Mouse (Mus musculus): ENCODE data around the gene Prkg1. TPM values are rescaled to one million over a fixed set of nuclear protein-coding genes. Genes with fewer than 3 reads are reported as not detected.

Prkg1 gene
- polyA plus RNA-seq, 1 experiment from 2014 or later = 8.4 TPM

DNA sequence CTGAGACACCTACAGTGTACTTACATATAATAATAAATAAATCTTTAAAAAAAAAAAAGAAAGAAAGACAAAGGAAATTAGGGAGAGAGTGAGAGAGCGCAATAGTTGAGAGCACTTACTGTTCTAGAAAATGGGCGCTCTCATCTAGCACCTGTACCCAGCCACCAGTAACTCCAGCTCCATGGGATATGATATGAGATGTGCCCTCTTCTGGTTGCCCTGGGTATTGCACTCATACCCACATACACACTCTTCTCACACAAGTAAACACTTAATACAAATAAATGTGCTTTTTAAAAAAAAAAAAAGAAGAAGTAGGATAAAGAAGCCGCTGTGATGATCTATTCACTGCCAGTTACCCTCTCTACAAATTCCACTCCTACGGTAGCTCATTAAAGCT, 718.2 kb downstream of the Prkg1 start:
- no peaks in the 10 kb centered on the region for H3K36me3 ChIP-seq
- 96% methylated on average over 4 of the region's 4 CpGs for WGBS
- no peak overlapping the region for H3K9ac ChIP-seq
- no peak overlapping the region for H3K27ac ChIP-seq
- no peaks in the 10 kb centered on the region for H3K9me3 ChIP-seq
- H3K4me2 ChIP-seq (replicated peaks) = no peak overlapping the region
- H3K4me3 ChIP-seq = no peak overlapping the region
- H3K4me1 ChIP-seq = no peaks in the 10 kb centered on the region; the same call in 1 of the 2 replicates
- no peak for ATAC-seq (ENCODE audit: low FRiP score, low read depth)
- H3K27me3 ChIP-seq = no peaks in the 10 kb centered on the region

GRCm38 (mm10) chr19:31040948-31041847, 723.6 kb downstream of the Prkg1 start:
- Histone ChIP-seq H3K9me3 (no peaks in the 10 kb centered on the region), H3K36me3 (no peaks in the 10 kb centered on the region), H3K27ac (no peak overlapping the region), H3K4me2 (replicated peaks) (no peak overlapping the region), H3K9ac (no peak overlapping the region), H3K27me3 (no peaks in the 10 kb centered on the region), H3K4me1 (no peaks in the 10 kb centered on the region; the same call in 1 of the 2 replicates), H3K4me3 (no peak overlapping the region)
- ATAC-seq (ENCODE audit: low FRiP score, low read depth) = no peak
- WGBS = 88% methylated on average over 2 of the region's 2 CpGs

DNA sequence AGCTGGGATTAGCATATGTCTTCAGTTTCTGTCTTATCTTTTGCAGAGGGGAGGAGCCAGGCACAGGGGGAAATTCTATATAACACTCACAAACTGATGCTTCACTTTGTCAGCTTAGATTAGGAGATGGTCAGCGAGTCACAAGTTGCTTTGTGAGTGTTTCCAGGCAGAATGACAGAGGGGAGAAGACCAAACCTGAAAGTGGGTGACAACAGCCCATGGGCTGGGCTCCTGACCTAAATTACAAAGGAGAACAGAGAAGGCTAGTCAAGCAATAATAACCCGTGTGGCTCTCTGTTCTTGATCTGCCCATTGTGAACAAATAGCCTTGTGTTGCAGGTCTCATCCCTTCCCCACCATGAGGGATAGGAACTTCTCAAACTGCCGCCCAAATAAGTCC, 725.9 kb downstream of the Prkg1 start:
- no peak overlapping the region for H3K9ac ChIP-seq
- WGBS = 83% methylated on average over 3 of the region's 3 CpGs

DNA sequence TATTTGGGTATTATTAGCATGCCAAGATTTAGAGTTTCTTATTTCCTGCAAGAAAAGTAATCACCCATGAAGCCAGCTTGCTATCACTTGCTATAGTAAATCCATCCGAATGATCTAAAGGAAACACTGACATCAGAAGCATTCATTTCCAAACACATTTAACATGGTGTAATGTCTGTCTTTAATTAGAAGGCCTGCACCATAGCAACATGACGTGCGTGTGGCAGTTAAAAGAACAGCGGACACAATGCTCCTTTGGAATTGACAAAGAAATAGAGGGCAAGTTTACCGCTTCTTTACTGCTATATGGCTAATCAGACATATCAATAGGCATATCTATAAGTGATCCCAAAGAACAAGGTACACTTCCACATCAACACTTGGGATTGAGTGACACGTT, 733.2 kb downstream of the Prkg1 start:
- no peak for ATAC-seq (ENCODE audit: low FRiP score, low read depth)
- H3K9me3 ChIP-seq = no peaks in the 10 kb centered on the region
- 35% methylated on average over 6 of the region's 6 CpGs for WGBS
- no peaks in the 10 kb centered on the region for H3K4me1 ChIP-seq
- H3K4me2 ChIP-seq (replicated peaks) = no peak overlapping the region
- no peak overlapping the region for H3K9ac ChIP-seq
- H3K4me3 ChIP-seq = no peak overlapping the region
- H3K27ac ChIP-seq = no peak overlapping the region
- no peaks in the 10 kb centered on the region for H3K27me3 ChIP-seq
- no peaks in the 10 kb centered on the region for H3K36me3 ChIP-seq

More for the DNA sequence above, 725.9 kb downstream of the Prkg1 start:
- H3K27me3 ChIP-seq = no peaks in the 10 kb centered on the region
- H3K4me3 ChIP-seq = no peak overlapping the region
- H3K9me3 ChIP-seq = no peaks in the 10 kb centered on the region
- H3K36me3 ChIP-seq = no peaks in the 10 kb centered on the region
- no peak for ATAC-seq (ENCODE audit: low FRiP score, low read depth)
- no peak overlapping the region for H3K4me2 ChIP-seq (replicated peaks)
- no peak overlapping the region for H3K27ac ChIP-seq
- H3K4me1 ChIP-seq = no peaks in the 10 kb centered on the region; the same call in 1 of the 2 replicates

DNA sequence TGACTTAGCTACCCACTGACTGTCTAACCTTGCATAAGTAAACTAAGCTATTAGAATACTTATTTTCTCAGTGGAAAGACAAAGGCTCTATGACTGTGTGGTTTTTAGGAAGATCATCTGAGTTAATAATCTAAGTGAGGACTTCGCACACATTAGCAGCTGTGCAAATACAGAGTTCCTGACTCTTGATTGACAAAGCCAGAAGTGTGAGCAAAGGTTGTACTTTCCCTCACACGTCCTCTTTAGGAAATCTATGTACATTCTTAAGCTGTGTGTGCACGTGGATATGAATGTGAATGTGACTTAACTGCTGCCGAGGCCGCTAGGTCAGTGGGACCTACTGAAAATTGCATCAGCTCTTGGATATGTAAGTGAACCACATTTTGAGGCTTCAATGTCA, 738.0 kb downstream of the Prkg1 start:
- H3K27me3 ChIP-seq = no peaks in the 10 kb centered on the region
- no peak overlapping the region for H3K9ac ChIP-seq
- no peaks in the 10 kb centered on the region for H3K36me3 ChIP-seq
- no peak for ATAC-seq (ENCODE audit: low FRiP score, low read depth)
- 84% methylated on average over 5 of the region's 5 CpGs for WGBS
- no peak overlapping the region for H3K4me2 ChIP-seq (replicated peaks)
- no peaks in the 10 kb centered on the region for H3K9me3 ChIP-seq
- no peak overlapping the region for H3K27ac ChIP-seq
- no peak overlapping the region for H3K4me3 ChIP-seq
- no peaks in the 10 kb centered on the region for H3K4me1 ChIP-seq

GRCm38 (mm10) chr19:31011528-31012133, 753.2 kb downstream of the Prkg1 start:
- Histone ChIP-seq H3K4me3 (no peak overlapping the region), H3K27me3 (no peaks in the 10 kb centered on the region), H3K4me1 (no peaks in the 10 kb centered on the region), H3K27ac (no peak overlapping the region), H3K9ac (no peak overlapping the region), H3K4me2 (replicated peaks) (no peak overlapping the region), H3K9me3 (no peaks in the 10 kb centered on the region), H3K36me3 (no peaks in the 10 kb centered on the region)
- ATAC-seq (ENCODE audit: low FRiP score, low read depth) = no peak
- 67% methylated on average over 3 of the region's 3 CpGs for WGBS

GRCm38 (mm10) chr19:30998572-30998971, 766.3 kb downstream of the Prkg1 start:
- Histone ChIP-seq H3K9me3 (no peaks in the 10 kb centered on the region), H3K9ac (no peak overlapping the region), H3K36me3 (no peaks in the 10 kb centered on the region), H3K4me2 (replicated peaks) (no peak overlapping the region), H3K27ac (no peak overlapping the region), H3K4me1 (no peaks in the 10 kb centered on the region), H3K4me3 (no peak overlapping the region), H3K27me3 (no peaks in the 10 kb centered on the region)
- no peak for ATAC-seq (ENCODE audit: low FRiP score, low read depth)
- 92% methylated on average over 2 of the region's 2 CpGs for WGBS

- no peak overlapping the region for H3K9ac ChIP-seq
- no peak overlapping the region for H3K4me2 ChIP-seq (replicated peaks)
- 67% methylated on average over 4 of the region's 4 CpGs for WGBS
- no peaks in the 10 kb centered on the region for H3K36me3 ChIP-seq
- no peaks in the 10 kb centered on the region for H3K9me3 ChIP-seq
- no peak overlapping the region for H3K4me3 ChIP-seq
- no peaks in the 10 kb centered on the region for H3K27me3 ChIP-seq
- H3K27ac ChIP-seq = no peak overlapping the region
- ATAC-seq (ENCODE audit: low FRiP score, low read depth) = no peak
- no peaks in the 10 kb centered on the region for H3K4me1 ChIP-seq
Observed at GRCm38 (mm10) chr19:30990390-30990789, 774.4 kb downstream of the Prkg1 start.

DNA sequence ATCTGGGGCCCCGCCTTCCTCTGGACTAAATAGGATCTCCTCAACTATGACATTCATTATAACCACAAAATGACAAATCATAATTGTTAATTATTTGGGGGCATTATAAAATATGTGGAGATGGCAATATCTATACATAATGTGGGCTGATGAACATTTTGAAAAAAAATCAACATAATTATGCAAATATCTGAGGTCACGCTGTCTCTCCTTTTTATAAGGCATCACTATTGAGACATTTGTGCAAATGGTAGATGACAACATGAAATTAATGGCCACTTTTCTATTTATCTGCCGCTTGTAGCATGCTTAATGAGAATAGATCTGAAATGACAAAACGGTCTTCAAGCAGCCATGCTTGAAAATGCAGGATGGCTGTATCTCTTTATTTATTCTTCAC, 782.4 kb downstream of the Prkg1 start:
- Histone ChIP-seq H3K4me2 (replicated peaks) (no peak overlapping the region), H3K9me3 (no peaks in the 10 kb centered on the region), H3K4me3 (no peak overlapping the region), H3K27ac (no peak overlapping the region), H3K4me1 (no peaks in the 10 kb centered on the region), H3K9ac (no peak overlapping the region), H3K36me3 (no peaks in the 10 kb centered on the region), H3K27me3 (no peaks in the 10 kb centered on the region)
- ATAC-seq (ENCODE audit: low FRiP score, low read depth) = no peak
- WGBS = 92% methylated on average over 4 of the region's 4 CpGs

- 85% methylated on average over 4 of the region's 4 CpGs for WGBS
- no peak for ATAC-seq (ENCODE audit: low FRiP score, low read depth)
- no peak overlapping the region for H3K9ac ChIP-seq
- H3K36me3 ChIP-seq = no peaks in the 10 kb centered on the region
- no peak overlapping the region for H3K4me3 ChIP-seq
- no peak overlapping the region for H3K27ac ChIP-seq
- H3K27me3 ChIP-seq = no peaks in the 10 kb centered on the region
- no peaks in the 10 kb centered on the region for H3K4me1 ChIP-seq
- H3K9me3 ChIP-seq = no peaks in the 10 kb centered on the region
- no peak overlapping the region for H3K4me2 ChIP-seq (replicated peaks)
Observed at GRCm38 (mm10) chr19:30978096-30978495, 786.7 kb downstream of the Prkg1 start.

DNA sequence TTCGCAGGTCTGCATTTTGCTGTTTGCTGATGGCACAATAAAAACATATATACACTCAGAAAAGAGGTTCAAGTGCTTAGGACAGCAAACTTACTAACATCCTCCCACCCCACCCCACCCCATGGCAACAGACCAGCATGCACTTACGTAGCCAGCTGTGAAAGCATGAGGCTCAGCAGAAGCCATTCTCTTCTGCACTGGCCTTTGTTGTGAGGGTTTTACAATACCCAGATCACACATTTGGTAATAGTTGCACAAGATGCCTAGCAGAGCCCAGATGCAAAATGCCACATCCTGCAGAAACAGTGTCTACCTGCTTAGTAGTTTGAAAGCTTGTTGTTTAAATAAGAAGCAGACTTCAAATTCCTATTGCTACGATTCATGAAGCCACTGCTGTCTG, 814.2 kb downstream of the Prkg1 start:
- WGBS = 63% methylated on average over 3 of the region's 3 CpGs
- Histone ChIP-seq H3K4me3 (no peak overlapping the region), H3K27me3 (no peaks in the 10 kb centered on the region), H3K27ac (no peak overlapping the region), H3K4me2 (replicated peaks) (no peak overlapping the region), H3K36me3 (no peaks in the 10 kb centered on the region), H3K4me1 (peaks cover 5% of the 10 kb centered on the region; the same call in 1 of the 2 replicates), H3K9me3 (no peaks in the 10 kb centered on the region), H3K9ac (no peak overlapping the region)
- ATAC-seq (ENCODE audit: low FRiP score, low read depth) = no peak

GRCm38 (mm10) chr19:30948202-30948601, 816.6 kb downstream of the Prkg1 start:
- no peak for ATAC-seq (ENCODE audit: low FRiP score, low read depth)
- H3K4me2 ChIP-seq (replicated peaks) = no peak overlapping the region
- no peak overlapping the region for H3K9ac ChIP-seq
- H3K4me3 ChIP-seq = no peak overlapping the region
- no peaks in the 10 kb centered on the region for H3K36me3 ChIP-seq
- H3K27me3 ChIP-seq = no peaks in the 10 kb centered on the region
- 62% methylated on average over 1 of the region's 1 CpGs for WGBS
- no peaks in the 10 kb centered on the region for H3K9me3 ChIP-seq
- peaks cover 5% of the 10 kb centered on the region; the same call in 1 of the 2 replicates for H3K4me1 ChIP-seq
- H3K27ac ChIP-seq = no peak overlapping the region
